In genomic region chr1:118768831-118769230, GRCm38 (mm10) we compare ENCODE assay signal across 10 mouse cellular contexts.
DNase-seq lines count a peak whose midpoint lies in the region; TF ChIP-seq lines count a peak whose summit lies in the region.
"Had no signal": no experiment of that assay in that cellular context is flagged by ENCODE, and none has a peak within 500 bp of the region (broad histone marks: within the 10 kb centered on the region; RNA-seq: fewer than 3 reads in every experiment).

No protein-coding gene starts in this region.

- no peak overlapping the region for H3K27ac ChIP-seq in gastrocnemius, adult 2 months
- H3K27ac ChIP-seq in cerebellum, adult 2 months (ENCODE audit: insufficient read depth, low read length): no peak overlapping the region
- H3K27ac ChIP-seq in thymus, adult 2 months (ENCODE audit: control insufficient read depth, insufficient read depth, low read length): no peak overlapping the region
- H3K27ac ChIP-seq: heart, embryonic 13.5 days; neural tube, embryonic 13.5 days had no signal

- TF ChIP-seq POLR2A in cerebellum, adult 2 months (IDR thresholded peaks at IDR 0.05; ENCODE audit: borderline replicate concordance, insufficient read depth, low read length): no peak
- TF ChIP-seq POLR2A in thymus, adult 2 months (IDR thresholded peaks at IDR 0.05; ENCODE audit: control insufficient read depth, extremely low read depth, insufficient read depth, low read length, poor library complexity): no peak

- no peak overlapping the region for H3K4me3 ChIP-seq in gastrocnemius, adult 2 months
- H3K4me3 ChIP-seq in cerebellum, adult 2 months (replicated peaks; ENCODE audit: insufficient read depth, low read depth, low read length): no peak overlapping the region
- no peak overlapping the region for H3K4me3 ChIP-seq in thymus, adult 2 months (ENCODE audit: control insufficient read depth, insufficient read depth, low read length)
- H3K4me3 ChIP-seq: heart, embryonic 13.5 days; neural tube, embryonic 13.5 days had no signal

- peak; percentile 30 for DNase-seq in gastrocnemius, adult 2 months
- DNase-seq in gastrocnemius, postnatal 4 days (ENCODE audit: low spot score in 2 of 2): no peak
- DNase-seq in 416B (ENCODE audit: low read depth): peak; percentile 49
- DNase-seq in cerebellum, adult 2 months: peak; percentile 29 to 30
- peak; percentile 77 for DNase-seq in forelimb bud, embryonic 11.5 days (ENCODE audit: low read depth, low spot score)
- DNase-seq in left cerebral cortex, postnatal 36 days (ENCODE audit: low spot score in 2 of 2): peak; percentile 25 to 48
- DNase-seq in retina, postnatal 1 day: peak; percentile 73
- no peak for DNase-seq in thymus, adult 2 months

- WGBS in cerebellum, adult 2 months: 29% methylated on average over 4 of the region's 4 CpGs
- WGBS in thymus, adult 2 months: 24% methylated on average over 4 of the region's 4 CpGs

- H3K4me1 ChIP-seq in cerebellum, adult 2 months (ENCODE audit: control insufficient read depth, insufficient read depth, low read length): no peaks in the 10 kb centered on the region
- no peaks in the 10 kb centered on the region for H3K4me1 ChIP-seq in thymus, adult 2 months (replicated peaks; ENCODE audit: control insufficient read depth, insufficient read depth, low read length)
- H3K4me1 ChIP-seq: neural tube, embryonic 13.5 days had no signal

- intact Hi-C loops in gastrocnemius, adult 2 months (cut with DNase I): loop anchor here (1.0 kb wide), 1 partner anchor 314 kb away; no protein-coding TSS in a partner anchor
- intact Hi-C loops in left cerebral cortex, postnatal 36 days (cut with DNase I): loop anchor here (1.0 to 10.0 kb wide), 2 partner anchors 314 to 656 kb away; partner anchors contain the start of gene Inhbb

- H3K27me3 ChIP-seq in cerebellum, adult 2 months (ENCODE audit: control insufficient read depth, insufficient read depth, low read length): no peaks in the 10 kb centered on the region
- no peaks in the 10 kb centered on the region for H3K27me3 ChIP-seq in thymus, adult 2 months (ENCODE audit: control insufficient read depth, insufficient read depth, low read length)
- H3K27me3 ChIP-seq: neural tube, embryonic 13.5 days had no signal

- TF ChIP-seq CTCF in gastrocnemius, adult 2 months (IDR thresholded peaks at IDR 0.05): peak; percentile 86
- peak; percentile 51; the same call in 1 of the 2 replicates for TF ChIP-seq CTCF in cerebellum, adult 2 months (IDR thresholded peaks at IDR 0.05; ENCODE audit: borderline replicate concordance, insufficient read depth, low read depth, low read length)
- TF ChIP-seq CTCF in thymus, adult 2 months (IDR thresholded peaks at IDR 0.05; ENCODE audit: borderline replicate concordance, control insufficient read depth, extremely low read depth, insufficient read depth, low read length, poor library complexity): no peak

- no peaks in the 10 kb centered on the region for H3K36me3 ChIP-seq in thymus, adult 2 months (ENCODE audit: control insufficient read depth, insufficient read depth, low read length)
- H3K36me3 ChIP-seq: heart, embryonic 13.5 days; neural tube, embryonic 13.5 days had no signal

Comparison
In these comparisons a context has a peak if more than half of its experiments do, and no peak if none do; other contexts are left out.
1. DNase-seq: peak in gastrocnemius, adult 2 months (single experiment), 416B (single experiment), cerebellum, adult 2 months (2 of 2), forelimb bud, embryonic 11.5 days (single experiment), left cerebral cortex, postnatal 36 days (2 of 2) and retina, postnatal 1 day (single experiment); none in gastrocnemius, postnatal 4 days (0 of 2) and thymus, adult 2 months (single experiment).